Mouse (Mus musculus) ovary, postnatal 14 days (tissue): ENCODE data around the gene Tango2.

Experiments
- DNase-seq: peaks from one replicate; pipeline ENCODE4 v3.0.0; 2022; ENCODE audit warnings: low spot score

Gene Tango2

GRCm38 (mm10) chr16:18253866-18254265 lies 94.0 kb downstream of the Tango2 start:
- no peak for DNase-seq

- no peak for DNase-seq
Measured at GRCm38 (mm10) chr16:18252736-18253135, 95.2 kb downstream of the Tango2 start.

GRCm38 (mm10) chr16:18250828-18251790 lies 96.8 kb downstream of the Tango2 start:
- no peak for DNase-seq
